ENCODE assay signal across 13 mouse cellular contexts in genomic region chr9:15027725-15028124, GRCm38 (mm10). TPM values are rescaled to one million over a fixed set of nuclear protein-coding genes. Genes with fewer than 3 reads are reported as not detected.
DNase-seq lines count a peak whose midpoint lies in the region; ATAC-seq and TF ChIP-seq lines count a peak whose summit lies in the region.
"Had no signal": no experiment of that assay in that cellular context is flagged by ENCODE, and none has a peak within 500 bp of the region (broad histone marks: within the 10 kb centered on the region; RNA-seq: fewer than 3 reads in every experiment).

No protein-coding gene starts in this region.

- H3K27me3 ChIP-seq in heart, adult 2 months (ENCODE audit: control insufficient read depth, insufficient read depth, low read length) = no peaks in the 10 kb centered on the region
- no peaks in the 10 kb centered on the region for H3K27me3 ChIP-seq in midbrain, embryonic 11.5 days (ENCODE audit: control insufficient read depth, insufficient read depth, low read length)
- H3K27me3 ChIP-seq in midbrain, embryonic 13.5 days = no peaks in the 10 kb centered on the region
- H3K27me3 ChIP-seq in ES-Bruce4 (ENCODE audit: control insufficient read depth, insufficient read depth, low read length, poor library complexity, severe bottlenecking) = no peaks in the 10 kb centered on the region
- no peaks in the 10 kb centered on the region for H3K27me3 ChIP-seq in limb, embryonic 10.5 days (ENCODE audit: low read depth, poor library complexity, severe bottlenecking)
- H3K27me3 ChIP-seq in kidney, embryonic 14.5 days (ENCODE audit: control insufficient read depth, insufficient read depth, low read length) = no peaks in the 10 kb centered on the region
- H3K27me3 ChIP-seq: embryonic facial prominence, embryonic 15.5 days had no signal

- H3K4me1 ChIP-seq in heart, adult 2 months (ENCODE audit: control insufficient read depth, insufficient read depth, low read length) = no peaks in the 10 kb centered on the region
- no peaks in the 10 kb centered on the region for H3K4me1 ChIP-seq in midbrain, embryonic 11.5 days (ENCODE audit: control insufficient read depth, insufficient read depth, low read length)
- no peaks in the 10 kb centered on the region for H3K4me1 ChIP-seq in midbrain, embryonic 13.5 days (replicated peaks)
- no peaks in the 10 kb centered on the region for H3K4me1 ChIP-seq in ES-Bruce4 (ENCODE audit: control insufficient read depth, insufficient read depth, low read length)
- no peaks in the 10 kb centered on the region for H3K4me1 ChIP-seq in limb, embryonic 10.5 days
- H3K4me1 ChIP-seq in kidney, embryonic 14.5 days (ENCODE audit: control insufficient read depth, insufficient read depth, low read length) = no peaks in the 10 kb centered on the region
- H3K4me1 ChIP-seq: embryonic facial prominence, embryonic 15.5 days had no signal

- ATAC-seq in midbrain, embryonic 11.5 days (ENCODE audit: low FRiP score) = no peak
- ATAC-seq in midbrain, embryonic 13.5 days = no peak
- ATAC-seq in megakaryocyte progenitor cell, adult 5-6 weeks (replicated peaks; ENCODE audit: poor library complexity) = peak; percentile 68
- ATAC-seq in kidney, embryonic 14.5 days (ENCODE audit: low FRiP score, low TSS enrichment) = no peak

- H3K4me2 ChIP-seq in midbrain, embryonic 11.5 days = no peak overlapping the region
- no peak overlapping the region for H3K4me2 ChIP-seq in midbrain, embryonic 13.5 days (replicated peaks)
- H3K4me2 ChIP-seq in kidney, embryonic 14.5 days (replicated peaks; ENCODE audit: low read depth, low read length) = no peak overlapping the region
- H3K4me2 ChIP-seq: embryonic facial prominence, embryonic 15.5 days; heart, embryonic 11.5 days had no signal

- no peak overlapping the region for H3K27ac ChIP-seq in heart, adult 2 months
- H3K27ac ChIP-seq in midbrain, embryonic 11.5 days (ENCODE audit: low read depth, low read length) = no peak overlapping the region
- no peak overlapping the region for H3K27ac ChIP-seq in midbrain, embryonic 13.5 days
- H3K27ac ChIP-seq in ES-Bruce4 (ENCODE audit: insufficient read depth, low read length) = no peak overlapping the region
- H3K27ac ChIP-seq in limb, embryonic 10.5 days = no peak overlapping the region
- H3K27ac ChIP-seq in kidney, embryonic 14.5 days (ENCODE audit: low read depth, low read length) = no peak overlapping the region
- H3K27ac ChIP-seq: embryonic facial prominence, embryonic 15.5 days had no signal

- peak; percentile 35 for TF ChIP-seq CTCF in heart, adult 2 months (IDR thresholded peaks at IDR 0.05)
- TF ChIP-seq CTCF in ES-Bruce4 (IDR thresholded peaks at IDR 0.05; ENCODE audit: low read depth, low read length) = peak; percentile 49

- WGBS in heart, adult 2 months = 70% methylated on average over 3 of the region's 3 CpGs
- 71% methylated on average over 3 of the region's 3 CpGs for WGBS in midbrain, embryonic 11.5 days
- 69% methylated on average over 3 of the region's 3 CpGs for WGBS in midbrain, embryonic 13.5 days
- WGBS in limb, embryonic 10.5 days = 77% methylated on average over 3 of the region's 3 CpGs
- 73% methylated on average over 3 of the region's 3 CpGs for WGBS in kidney, embryonic 14.5 days

- H3K36me3 ChIP-seq in heart, adult 2 months (ENCODE audit: control insufficient read depth, insufficient read depth, low read length) = no peaks in the 10 kb centered on the region
- H3K36me3 ChIP-seq in midbrain, embryonic 11.5 days (ENCODE audit: control insufficient read depth, insufficient read depth, low read length) = peaks cover 5% of the 10 kb centered on the region; the same call in 1 of the 2 replicates
- peaks cover 22% of the 10 kb centered on the region for H3K36me3 ChIP-seq in midbrain, embryonic 13.5 days
- no peaks in the 10 kb centered on the region for H3K36me3 ChIP-seq in ES-Bruce4 (ENCODE audit: control insufficient read depth, insufficient read depth, low read length, poor library complexity, severe bottlenecking)
- H3K36me3 ChIP-seq in limb, embryonic 10.5 days = peaks cover 45% of the 10 kb centered on the region
- no peaks in the 10 kb centered on the region for H3K36me3 ChIP-seq in kidney, embryonic 14.5 days (ENCODE audit: control insufficient read depth, insufficient read depth, low read length)

- H3K9me3 ChIP-seq in midbrain, embryonic 11.5 days (ENCODE audit: control insufficient read depth, low read length) = no peaks in the 10 kb centered on the region
- H3K9me3 ChIP-seq in midbrain, embryonic 13.5 days = no peaks in the 10 kb centered on the region
- H3K9me3 ChIP-seq in ES-Bruce4 (replicated peaks; ENCODE audit: control insufficient read depth, insufficient read depth, low read length, poor library complexity, severe bottlenecking) = no peaks in the 10 kb centered on the region
- H3K9me3 ChIP-seq in limb, embryonic 10.5 days (replicated peaks) = 0 out of 2 replicates have a peak, but pooled peaks cover 2% of the 10 kb centered on the region
- no peaks in the 10 kb centered on the region for H3K9me3 ChIP-seq in kidney, embryonic 14.5 days (ENCODE audit: control insufficient read depth, low read length)

- H3K4me3 ChIP-seq in heart, adult 2 months = no peak overlapping the region
- no peak overlapping the region for H3K4me3 ChIP-seq in midbrain, embryonic 11.5 days (ENCODE audit: low read depth, low read length)
- no peak overlapping the region for H3K4me3 ChIP-seq in midbrain, embryonic 13.5 days (replicated peaks)
- no peak overlapping the region for H3K4me3 ChIP-seq in ES-Bruce4 (ENCODE audit: low read depth, low read length)
- no peak overlapping the region for H3K4me3 ChIP-seq in limb, embryonic 10.5 days
- no peak overlapping the region for H3K4me3 ChIP-seq in kidney, embryonic 14.5 days (ENCODE audit: low read length)
- H3K4me3 ChIP-seq: embryonic facial prominence, embryonic 15.5 days; myocyte had no signal

- intact Hi-C loops in heart, adult 2 months (cut with DNase I) = loop anchor here (2.0 kb wide), 1 partner anchor 185 kb away; no protein-coding TSS in a partner anchor
- intact Hi-C loops in heart, postnatal 10 days (cut with DNase I) = loop anchor here (2.0 kb wide), 2 partner anchors 141 to 185 kb away; no protein-coding TSS in a partner anchor

- DNase-seq in heart, adult 2 months = no peak
- DNase-seq in heart, postnatal 10 days = no peak
- peak; percentile 64 for DNase-seq in midbrain, embryonic 11.5 days (ENCODE audit: low spot score, missing footprints)
- no peak for DNase-seq in limb, embryonic 10.5 days (ENCODE audit: low spot score)
- DNase-seq: cerebellum, postnatal 36 days; left cerebral cortex, postnatal 4 days had no signal

- no peak for TF ChIP-seq POLR2A in heart, adult 2 months (IDR thresholded peaks at IDR 0.05; ENCODE audit: insufficient read depth, low read depth, low read length)
- TF ChIP-seq POLR2A in ES-Bruce4 (IDR thresholded peaks at IDR 0.05; ENCODE audit: insufficient read depth, low read length) = no peak

- TF ChIP-seq EP300 in heart, adult 2 months (IDR thresholded peaks at IDR 0.05; ENCODE audit: insufficient read depth, low read depth, low read length) = no peak
- TF ChIP-seq EP300 in ES-Bruce4 (IDR thresholded peaks at IDR 0.05; ENCODE audit: insufficient read depth, low read depth, low read length) = no peak

- no peak overlapping the region for H3K9ac ChIP-seq in heart, adult 2 months (ENCODE audit: low read depth, low read length)
- H3K9ac ChIP-seq in midbrain, embryonic 11.5 days (ENCODE audit: low read length) = no peak overlapping the region
- no peak overlapping the region for H3K9ac ChIP-seq in midbrain, embryonic 13.5 days (replicated peaks)
- H3K9ac ChIP-seq in ES-Bruce4 (ENCODE audit: low read depth, poor library complexity, severe bottlenecking) = no peak overlapping the region
- H3K9ac ChIP-seq in kidney, embryonic 14.5 days (ENCODE audit: low read depth, low read length) = no peak overlapping the region
- H3K9ac ChIP-seq: embryonic facial prominence, embryonic 15.5 days had no signal

- H3K79me2 ChIP-seq in heart, adult 2 months (replicated peaks; ENCODE audit: control insufficient read depth, insufficient read depth, low read length) = no peaks in the 10 kb centered on the region

RNA-seq across cellular contexts. Expression of gene Panx1, which starts 17.6 kb away (rescaled TPM):
- total RNA-seq in heart, adult 2 months (2021) = 1 to 10 TPM; 3.8 to 4.5 TPM
- polyA plus RNA-seq in heart, adult 2 months (2012; rRNA removed) = 5.6 and 6.0 TPM in 2 replicates
- 10 to 100 TPM in 1 of 2 experiments, 1 to 10 TPM in 1; 9.5 to 12.2 TPM for total RNA-seq in heart, postnatal 10 days (2021)
- polyA plus RNA-seq in midbrain, embryonic 11.5 days (2014; fragmentation: Nextera tagmentation; extraction: Ambion mirVana) = 119 and 129 TPM in 2 replicates
- polyA plus RNA-seq in midbrain, embryonic 13.5 days (2015; fragmentation: Nextera tagmentation; extraction: Ambion mirVana) = 144 and 155 TPM in 2 replicates
- 13.5 and 15.2 TPM in 2 replicates for polyA plus RNA-seq in ES-Bruce4 (2011; ENCODE audit: insufficient read depth, insufficient read length, low read depth, missing spikeins)
- total RNA-seq in megakaryocyte progenitor cell, adult 5-6 weeks (2015) = 12.9 and 19.2 TPM in 2 replicates
- 8.0 and 13.1 TPM in 2 replicates for total RNA-seq in megakaryocyte progenitor cell, adult 5-6 weeks (2017)
- 68.8 and 80.7 TPM in 2 replicates for polyA plus RNA-seq in limb, embryonic 10.5 days (2016; fragmentation: Nextera tagmentation; extraction: Ambion mirVana)
- 52.8 and 71.2 TPM in 2 replicates for polyA plus RNA-seq in kidney, embryonic 14.5 days (2014; fragmentation: Nextera tagmentation; extraction: Ambion mirVana)
